Mouse (Mus musculus) kidney, adult 2 months (tissue): ENCODE results near the gene Fbxw11.

Experiments used
- CTCF ChIP-seq: fragments of 200-500 bp; conservative IDR thresholded peaks from 2 replicates; pipeline ENCODE4 v1.5.1; 2011; ENCODE audit warnings: low read depth, mild to moderate bottlenecking, control low read depth, low read length, moderate library complexity, mixed read lengths; ENCODE audit not compliant: insufficient read depth, insufficient read length
- POLR2A ChIP-seq: fragments of 200-500 bp; IDR thresholded peaks from one replicate; pipeline ENCODE4 v1.6.1; 2011; ENCODE audit warnings: low read depth, low read length, control low read depth

DNA sequence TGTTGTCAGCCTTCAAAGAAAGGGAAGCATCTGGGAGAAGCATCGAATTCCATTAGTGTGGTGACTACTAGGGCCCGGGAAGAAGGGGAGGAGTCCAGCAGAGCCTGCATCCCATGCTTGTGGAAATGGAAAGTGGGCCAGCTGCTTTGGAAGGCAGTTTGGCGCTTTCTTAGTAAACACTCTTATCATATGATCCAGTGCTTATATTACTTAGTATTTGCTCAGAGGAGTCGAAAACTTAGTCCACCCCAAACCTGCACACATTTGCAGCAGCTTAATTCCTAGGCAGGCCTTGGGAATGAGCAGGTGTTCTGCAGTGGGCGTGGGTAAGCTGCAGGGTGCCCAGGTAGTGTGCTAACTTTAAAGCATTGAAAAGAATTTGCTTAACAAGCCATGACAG lies 89.9 kb downstream of the Fbxw11 start:
- TF ChIP-seq CTCF (no peak), POLR2A (no peak)
